Mouse (Mus musculus) hindbrain, postnatal 0 days (tissue): Measurements from ENCODE around the gene Tead1. TPM values are rescaled to one million over a fixed set of nuclear protein-coding genes. Genes with fewer than 3 reads are reported as not detected.

Experiments used
- ATAC-seq: fragments of 200-750 bp; cut with Nextera tagmentation; 2 replicates; pipeline ENCODE4 v1.8.0; 2017; ENCODE audit warnings: mild to moderate bottlenecking, moderate TSS enrichment, moderate library complexity
- DNase-seq: peaks from one replicate; pipeline ENCODE4 v3.0.0-alpha.2; 2015; ENCODE audit warnings: low spot score
- H3K27ac ChIP-seq: fragments of 300-500 bp; sonication (generic); 2 replicates; pipeline ENCODE4 v1.5.1; 2014; ENCODE audit warnings: mild to moderate bottlenecking
- H3K27me3 ChIP-seq: fragments of 300-500 bp; sonication (generic); 2 replicates; pipeline ENCODE4 v1.6.1; 2014; ENCODE audit warnings: low read length, mixed read lengths; ENCODE audit not compliant: insufficient read depth
- H3K36me3 ChIP-seq: fragments of 300-500 bp; sonication (generic); 2 replicates; pipeline ENCODE4 v1.6.1; 2014; ENCODE audit warnings: low read length, mixed read lengths; ENCODE audit not compliant: insufficient read depth
- H3K4me1 ChIP-seq: fragments of 300-500 bp; sonication (generic); 2 replicates; pipeline ENCODE4 v1.6.1; 2014; ENCODE audit warnings: antibody characterized with exemption, low read length, mixed read lengths; ENCODE audit not compliant: insufficient read depth
- H3K4me2 ChIP-seq: fragments of 300-500 bp; sonication (generic); 2 replicates; pipeline ENCODE4 v1.6.1; 2014; ENCODE audit warnings: low read depth, mild to moderate bottlenecking, low read length, moderate library complexity, mixed read lengths
- H3K4me3 ChIP-seq: fragments of 300-500 bp; sonication (generic); 2 replicates; pipeline ENCODE4 v1.5.1; 2014; ENCODE audit warnings: low read length
- H3K9ac ChIP-seq: fragments of 300-500 bp; sonication (generic); replicated peaks from 2 replicates; pipeline ENCODE4 v1.6.1; 2014; ENCODE audit warnings: mild to moderate bottlenecking, low read length, moderate library complexity, mixed read lengths
- H3K9me3 ChIP-seq: fragments of 300-500 bp; sonication (generic); 2 replicates; pipeline ENCODE4 v1.6.1; 2016; ENCODE audit warnings: low read length, mixed read lengths
- CTCF ChIP-seq: IDR thresholded peaks from 2 replicates; pipeline ENCODE4 v1.5.1; 2016; ENCODE audit warnings: antibody characterized with exemption, control low read depth, low read depth
- WGBS: fragments of 180-500 bp; shearing (Covaris S2); extraction: QIAGEN DNeasy Blood & Tissue Kit; methylation state at CpG from one replicate; pipeline ENCODE4 v1.1.7; 2014; 5-methylcytosine and 5-hydroxymethylcytosine counted together
- polyA plus RNA-seq: library from polyadenylated mRNA; unstranded; fragments of >200 nt; fragmentation: Nextera tagmentation; extraction: Ambion mirVana; gene quantifications from 2 replicates; pipeline ENCODE4 v1.2.1, GENCODE M21; 2015
- total RNA-seq: library from RNA; depleted of rRNA; stranded (reverse); fragments of >200 nt; gene quantifications from 2 replicates; pipeline ENCODE4 v1.2.3, GENCODE M21; 2014

Gene Tead1
- total and polyA plus RNA-seq, 2 experiments from 2014 or later: 10.2 to 32.4 TPM

DNA sequence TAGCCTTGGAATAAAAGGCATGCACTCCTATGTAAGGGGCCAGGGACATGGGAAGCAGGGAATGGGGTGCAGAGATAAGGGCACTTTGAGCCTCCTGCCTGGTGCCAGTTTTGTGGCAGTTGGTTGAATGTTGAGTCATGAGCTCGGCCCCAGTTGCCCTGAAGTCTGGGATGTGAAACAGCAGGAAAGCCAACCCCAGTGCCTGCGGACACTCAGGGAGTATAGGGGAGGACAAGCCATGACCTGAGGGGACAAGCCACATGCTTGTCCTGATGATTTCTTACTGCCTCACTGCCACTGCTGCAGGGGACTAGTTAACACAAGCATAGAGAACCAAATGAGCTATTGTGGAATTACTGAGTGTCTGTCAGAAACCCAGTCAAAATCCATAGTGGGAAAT lies 228.3 kb downstream of the Tead1 start:
- no peak for TF ChIP-seq CTCF
- Histone ChIP-seq H3K4me3 (no peak overlapping the region), H3K4me2 (no peak overlapping the region), H3K27me3 (no peaks in the 10 kb centered on the region), H3K9me3 (no peaks in the 10 kb centered on the region), H3K9ac (no peak overlapping the region), H3K4me1 (no peaks in the 10 kb centered on the region), H3K36me3 (no peaks in the 10 kb centered on the region), H3K27ac (no peak overlapping the region)
- ATAC-seq (no peak), DNase-seq (no peak)
- WGBS: 40% methylated on average over 2 of the region's 2 CpGs

DNA sequence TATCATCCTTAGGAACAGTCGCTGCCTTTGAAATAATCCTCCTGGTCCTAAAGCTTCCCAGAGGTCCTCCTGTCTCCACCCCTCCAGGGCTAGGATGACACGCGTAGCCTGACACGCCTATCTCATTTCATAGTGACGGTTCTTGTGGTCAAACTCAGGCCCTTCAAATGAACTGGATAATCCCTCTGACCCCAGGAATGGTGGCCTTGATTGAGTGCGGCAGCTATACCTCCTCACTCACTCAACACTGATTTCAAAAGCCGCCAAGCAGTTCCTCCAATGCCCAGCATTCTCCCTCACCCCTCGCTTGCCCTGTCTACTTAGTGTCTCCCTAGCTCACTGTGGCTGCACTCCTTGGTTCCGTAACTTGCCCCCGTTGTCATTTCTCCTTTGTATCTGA lies 230.0 kb downstream of the Tead1 start:
- Histone ChIP-seq H3K9ac (no peak overlapping the region), H3K36me3 (no peaks in the 10 kb centered on the region), H3K27ac (no peak overlapping the region), H3K27me3 (no peaks in the 10 kb centered on the region), H3K4me2 (no peak overlapping the region), H3K4me3 (no peak overlapping the region), H3K9me3 (no peaks in the 10 kb centered on the region), H3K4me1 (no peaks in the 10 kb centered on the region)
- ATAC-seq: no peak
- TF ChIP-seq CTCF: no peak
- WGBS: 89% methylated on average over 10 of the region's 10 CpGs
- DNase-seq: no peak

DNA sequence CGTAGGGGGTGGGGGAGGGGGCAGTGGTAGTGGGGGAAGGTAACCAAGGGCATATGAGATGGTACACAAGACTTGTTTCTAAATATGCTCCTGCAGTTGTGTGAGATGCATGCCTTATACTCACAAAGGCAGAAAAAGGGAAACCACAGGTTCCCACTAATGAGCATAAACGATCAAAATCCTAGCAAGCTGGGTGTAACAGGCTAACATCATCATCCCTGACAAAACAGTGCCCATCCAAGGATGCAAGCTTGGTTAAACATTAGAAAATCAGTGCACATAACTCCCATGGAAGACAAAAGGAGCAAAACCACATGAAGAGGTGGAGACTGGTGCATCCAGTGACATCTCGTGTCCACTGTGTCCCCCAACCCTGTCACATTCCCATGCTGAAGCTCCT lies 233.9 kb downstream of the Tead1 start:
- WGBS: 86% methylated on average over 3 of the region's 3 CpGs
- DNase-seq: no peak
- no peaks in the 10 kb centered on the region for H3K27me3 ChIP-seq
- H3K9me3 ChIP-seq: no peaks in the 10 kb centered on the region
- no peak overlapping the region for H3K27ac ChIP-seq
- no peaks in the 10 kb centered on the region for H3K4me1 ChIP-seq
- H3K4me2 ChIP-seq: no peak overlapping the region
- no peak overlapping the region for H3K4me3 ChIP-seq
- no peak for TF ChIP-seq CTCF
- no peak for ATAC-seq
- no peak overlapping the region for H3K9ac ChIP-seq
- H3K36me3 ChIP-seq: no peaks in the 10 kb centered on the region

DNA sequence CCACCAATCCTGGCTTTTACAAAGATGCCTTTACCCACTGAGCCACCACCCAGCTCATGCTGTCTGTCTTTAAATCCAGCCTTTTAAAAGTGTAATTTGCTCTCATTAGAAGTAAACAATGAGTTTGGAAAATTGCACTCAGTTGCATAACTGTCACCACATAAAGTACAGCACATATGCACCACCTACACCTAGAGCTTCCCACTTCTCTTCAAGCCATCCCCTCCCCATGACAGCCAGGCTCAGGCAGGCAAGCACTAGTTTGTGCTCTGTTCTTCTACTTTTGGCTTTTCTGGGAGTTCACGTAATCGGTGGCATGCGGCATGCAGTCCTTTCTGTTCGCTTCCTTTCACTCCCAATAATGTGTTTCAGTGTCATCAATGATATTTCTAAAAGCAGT lies 236.5 kb downstream of the Tead1 start:
- Histone ChIP-seq H3K9ac (no peak overlapping the region), H3K27me3 (no peaks in the 10 kb centered on the region), H3K4me2 (no peak overlapping the region), H3K4me1 (peaks cover 3% of the 10 kb centered on the region; the same call in 1 of the 2 replicates), H3K27ac (no peak overlapping the region), H3K4me3 (no peak overlapping the region), H3K9me3 (no peaks in the 10 kb centered on the region), H3K36me3 (no peaks in the 10 kb centered on the region)
- no peak for TF ChIP-seq CTCF
- ATAC-seq (no peak), DNase-seq (no peak)
- WGBS: 74% methylated on average over 4 of the region's 4 CpGs

DNA sequence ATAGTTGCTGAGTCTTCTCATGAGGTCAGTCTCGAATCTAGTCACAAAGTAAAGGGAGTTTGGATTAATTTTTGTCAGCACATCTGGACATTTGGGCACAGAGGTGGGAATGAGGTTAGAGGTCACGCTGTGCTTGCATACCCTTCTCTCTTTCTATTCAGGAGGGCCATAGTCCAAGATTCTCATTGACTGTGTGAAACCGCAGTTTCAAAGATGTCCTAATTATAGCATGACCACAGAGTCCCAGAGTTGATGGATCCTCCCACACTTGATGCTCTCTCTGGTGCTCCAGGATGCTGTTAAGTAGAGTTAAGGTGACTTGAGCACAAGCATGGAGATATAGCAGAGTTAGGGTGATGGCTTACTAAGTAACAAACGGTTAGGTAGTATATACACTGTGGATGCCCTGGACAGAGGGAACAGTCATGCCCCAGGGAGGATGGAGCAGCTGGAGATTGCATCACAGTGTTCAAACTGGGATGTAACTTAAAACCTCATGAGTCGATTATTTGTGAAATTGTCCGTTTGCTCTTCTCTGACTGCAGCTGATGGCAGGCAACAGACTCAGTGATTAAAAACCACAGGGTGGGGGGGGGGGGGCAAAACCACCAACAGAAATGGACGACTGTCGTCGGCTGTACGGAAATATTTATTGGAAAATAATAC lies 238.6 kb downstream of the Tead1 start:
- 0 out of 2 replicates have a peak overlapping the region, but pooled peaks have one; percentile 40 for H3K4me2 ChIP-seq
- WGBS: 41% methylated on average over 10 of the region's 10 CpGs
- H3K27ac ChIP-seq: no peak overlapping the region

DNA sequence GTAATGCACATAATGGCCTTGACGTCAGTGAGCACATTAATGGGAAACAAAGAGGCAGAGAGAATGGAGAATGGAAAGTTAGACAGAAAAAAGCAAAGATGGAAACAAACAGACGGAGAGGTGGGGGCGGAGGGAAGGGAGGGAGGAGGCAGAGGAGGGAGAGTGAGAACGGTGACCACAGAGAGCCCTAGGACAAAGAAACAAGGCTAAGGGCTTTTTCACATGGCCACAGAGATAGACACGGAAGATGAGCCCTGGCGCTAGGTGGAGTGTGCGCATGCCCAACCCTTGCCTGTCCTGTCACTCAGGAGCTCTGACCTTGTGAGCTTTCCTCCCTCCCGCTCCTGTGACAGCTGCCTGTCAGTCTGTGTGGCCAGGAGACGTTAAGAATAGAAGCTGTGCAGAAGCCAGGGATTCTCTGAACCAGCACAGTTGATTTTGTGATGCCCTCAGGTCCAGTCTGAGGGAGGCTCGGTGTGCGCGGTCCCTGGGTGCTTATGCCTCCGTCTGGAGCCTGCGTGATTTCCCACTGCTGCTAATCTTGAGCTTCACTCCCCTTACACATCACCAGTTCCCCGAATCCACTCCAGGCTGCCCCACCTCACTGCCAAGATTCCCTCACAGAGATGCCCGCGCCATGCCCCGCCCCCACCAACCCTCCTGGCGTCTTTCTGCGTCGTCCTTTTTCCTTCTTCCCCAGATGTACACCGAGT lies 239.3 kb downstream of the Tead1 start:
- no peak overlapping the region for H3K27ac ChIP-seq
- 0 out of 2 replicates have a peak overlapping the region, but pooled peaks have one; percentile 10 for H3K4me3 ChIP-seq
- 31% methylated on average over 22 of the region's 22 CpGs for WGBS
- no peak for TF ChIP-seq CTCF
- DNase-seq (peak; percentile 43), ATAC-seq (peak; percentile 47; the same call in 1 of the 2 replicates)
- H3K27me3 ChIP-seq: no peaks in the 10 kb centered on the region
- H3K4me2 ChIP-seq: peak overlapping the region; percentile 40
- H3K4me1 ChIP-seq: peaks cover 3% of the 10 kb centered on the region
- no peaks in the 10 kb centered on the region for H3K9me3 ChIP-seq
- no peak overlapping the region for H3K9ac ChIP-seq
- no peaks in the 10 kb centered on the region for H3K36me3 ChIP-seq

More for the DNA sequence above, 238.6 kb downstream of the Tead1 start:
- Histone ChIP-seq H3K4me1 (peaks cover 3% of the 10 kb centered on the region; the same call in 1 of the 2 replicates), H3K27me3 (no peaks in the 10 kb centered on the region), H3K4me3 (no peak overlapping the region), H3K9ac (no peak overlapping the region), H3K9me3 (no peaks in the 10 kb centered on the region), H3K36me3 (no peaks in the 10 kb centered on the region)
- TF ChIP-seq CTCF: no peak
- ATAC-seq (no peak), DNase-seq (no peak)

DNA sequence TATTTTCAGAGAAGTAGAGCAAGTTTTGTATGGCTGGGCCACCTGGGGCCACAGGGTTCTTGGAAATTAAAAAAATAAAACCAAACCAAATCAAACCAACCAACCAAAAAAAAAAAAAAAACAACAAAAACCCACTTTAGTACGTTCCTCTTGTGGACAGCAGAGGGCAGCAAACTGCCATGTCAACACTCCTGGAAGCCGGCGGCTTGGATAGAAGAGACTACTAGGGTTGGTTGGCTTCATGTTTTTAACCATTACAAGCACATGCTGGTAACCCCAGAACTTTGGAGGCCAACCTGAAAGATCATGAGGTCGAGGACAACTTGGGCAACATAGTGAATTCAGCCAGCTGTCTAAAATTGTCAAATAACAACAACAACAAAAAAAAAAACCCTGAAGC lies 240.7 kb downstream of the Tead1 start:
- ATAC-seq (peak; percentile 61; the same call in 1 of the 2 replicates), DNase-seq (peak; percentile 90)
- Histone ChIP-seq H3K36me3 (no peaks in the 10 kb centered on the region), H3K4me2 (no peak overlapping the region), H3K27ac (no peak overlapping the region), H3K9me3 (no peaks in the 10 kb centered on the region), H3K4me1 (peaks cover 3% of the 10 kb centered on the region), H3K4me3 (no peak overlapping the region), H3K9ac (no peak overlapping the region), H3K27me3 (no peaks in the 10 kb centered on the region)
- WGBS: 0% methylated on average over 4 of the region's 4 CpGs
- TF ChIP-seq CTCF: peak; percentile 86
